Mouse (Mus musculus): Measurements from ENCODE around the gene Ndel1.
"Not testable (repeated sequence)": the region's sequence is repeated elsewhere in the genome, so short reads cannot be mapped to it uniquely, and the experiment has no call there.

The Ndel1 gene

DNA sequence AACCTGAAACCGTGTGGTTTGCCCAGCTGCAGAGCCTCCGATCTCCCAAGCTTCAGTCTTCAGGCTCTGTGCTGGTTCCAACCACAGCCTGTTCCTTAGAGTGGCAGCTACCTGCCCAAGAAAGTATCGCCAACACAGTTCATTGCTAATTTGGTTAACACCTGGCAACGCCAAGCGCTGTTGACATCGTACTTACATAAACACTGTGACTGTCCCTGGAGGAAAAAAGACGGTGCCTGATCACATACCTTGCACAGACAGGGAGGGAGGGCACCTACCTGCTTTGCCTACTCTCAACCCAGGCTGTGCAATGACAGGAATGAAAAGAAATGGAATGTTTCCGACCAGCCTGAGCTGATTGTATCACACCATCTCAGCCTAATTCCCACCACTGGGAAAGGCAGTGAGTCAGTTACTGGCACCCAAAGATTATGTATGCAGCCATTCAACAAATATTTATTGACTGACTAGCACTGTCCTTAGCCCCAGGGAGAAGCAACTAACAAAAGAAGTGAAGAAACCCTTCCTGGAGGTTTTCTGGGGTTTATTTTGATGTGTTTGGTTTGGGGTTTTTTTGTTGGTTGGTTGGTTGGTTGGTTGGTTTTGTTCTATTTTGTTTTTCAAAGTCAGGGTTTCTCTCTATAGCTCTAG lies 11.6 kb downstream of the Ndel1 start:
- in situ Hi-C loops (cut with MboI; ENCODE audit: low pct_unique_long_range_greater_than_20kb in 1 of 2, low sequenced_read_pairs in 2 of 2, unreplicated experiment in 1 of 2), result no loop called here

DNA sequence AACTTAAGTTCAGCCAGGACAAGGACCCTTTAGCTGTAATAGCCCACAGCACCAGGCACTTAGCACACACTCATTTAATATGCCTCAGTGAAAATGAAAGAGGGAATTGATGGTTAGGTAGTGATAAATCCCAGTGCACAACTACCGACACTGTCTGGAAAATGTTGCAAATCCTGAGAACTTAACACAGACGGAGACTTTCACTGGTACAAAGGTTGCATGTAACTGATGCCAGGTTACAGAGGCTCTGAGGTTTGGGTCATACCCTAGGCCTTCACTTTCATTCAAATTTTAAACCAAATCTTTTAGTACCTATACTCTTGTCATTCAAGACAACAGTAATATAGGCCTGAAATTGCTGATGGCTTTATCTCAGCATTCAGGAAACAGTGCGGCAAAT lies 14.3 kb downstream of the Ndel1 start:
- in situ Hi-C loops (cut with MboI; ENCODE audit: low pct_unique_long_range_greater_than_20kb in 1 of 2, low sequenced_read_pairs in 2 of 2, unreplicated experiment in 1 of 2), result no loop called here

DNA sequence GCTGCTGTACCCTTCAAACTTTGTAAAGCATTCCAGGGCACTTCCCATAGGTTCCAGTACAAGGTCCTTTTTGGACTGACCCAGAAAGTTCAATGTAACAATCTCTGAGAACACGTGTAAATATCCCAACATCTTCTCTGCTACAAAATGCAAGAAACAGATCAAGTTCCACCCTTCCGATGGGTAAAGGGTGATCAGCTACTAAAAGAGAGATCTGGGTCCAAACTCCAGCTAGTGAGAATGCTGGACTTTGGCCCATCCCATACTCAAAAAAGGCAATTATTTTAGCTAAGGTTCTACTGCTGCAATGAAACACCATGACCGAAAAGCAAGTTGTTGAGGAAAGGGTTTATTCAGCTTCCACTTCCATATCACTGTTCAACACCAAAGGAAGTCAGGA lies 17.0 kb downstream of the Ndel1 start:
- in situ Hi-C loops (cut with MboI; ENCODE audit: low pct_unique_long_range_greater_than_20kb in 1 of 2, low sequenced_read_pairs in 2 of 2, unreplicated experiment in 1 of 2), result no loop called here

DNA sequence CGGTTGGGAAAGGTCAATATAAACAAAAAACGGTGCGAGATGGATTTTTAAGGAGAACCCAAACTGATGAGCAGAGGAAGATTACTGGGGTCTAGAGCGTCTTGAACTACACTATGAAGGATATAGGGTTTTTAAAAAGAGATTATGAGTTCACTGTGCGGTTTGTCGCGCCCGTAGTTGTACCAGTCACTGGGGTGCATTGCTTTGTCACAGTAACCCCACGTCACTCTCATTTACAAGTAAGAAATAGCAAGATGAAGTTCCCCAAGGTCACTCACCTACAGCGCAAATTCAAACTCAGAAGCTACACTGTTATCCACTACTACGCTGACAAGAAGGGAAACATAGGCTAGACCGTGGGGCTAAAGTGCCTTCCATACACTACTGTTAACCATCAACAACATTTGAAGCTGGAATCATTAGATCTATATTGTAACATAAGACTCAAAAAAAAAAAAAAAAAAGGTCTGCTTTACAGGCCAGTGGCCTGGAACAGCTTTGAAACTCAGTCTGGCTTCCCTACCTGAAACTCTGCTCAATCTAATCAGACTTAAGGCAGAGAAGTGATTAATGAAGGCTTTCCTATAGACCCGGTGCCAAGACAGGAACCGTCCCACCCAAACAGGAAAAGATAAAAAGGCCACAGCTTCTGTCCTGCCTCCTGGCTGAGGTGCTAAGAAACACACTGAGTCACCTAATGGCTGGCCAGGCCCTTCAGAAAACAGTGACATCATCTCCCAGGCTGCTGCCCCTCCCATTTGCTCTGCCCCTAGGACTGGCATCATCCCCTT lies 17.9 kb downstream of the Ndel1 start:
- in situ Hi-C loops (cut with MboI; ENCODE audit: low pct_unique_long_range_greater_than_20kb in 1 of 2, low sequenced_read_pairs in 2 of 2, unreplicated experiment in 1 of 2), result no loop called here

DNA sequence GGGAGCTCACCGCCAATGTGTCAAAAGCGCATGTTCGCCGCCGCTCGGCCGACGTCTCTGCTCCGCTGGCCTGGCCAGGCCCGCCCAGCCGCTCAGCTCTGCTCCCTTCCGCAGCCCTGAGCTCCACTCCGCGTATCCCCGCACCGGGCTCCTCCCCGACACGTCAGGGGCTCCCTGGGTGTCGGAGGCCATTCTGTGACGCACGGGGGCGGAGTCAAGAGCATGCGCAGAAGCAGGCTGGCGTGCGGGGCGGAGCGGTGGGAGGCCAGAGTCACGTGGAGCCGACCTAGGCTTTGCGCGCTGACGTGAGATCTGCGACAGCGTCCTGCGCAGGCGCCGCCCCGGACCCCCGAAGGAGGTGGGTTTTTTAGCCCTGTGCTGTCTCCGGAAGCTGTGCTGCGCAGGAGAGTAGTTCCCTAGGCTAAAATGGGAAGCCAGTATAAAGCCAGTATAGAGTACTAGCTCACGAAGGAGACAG lies 18.7 kb downstream of the Ndel1 start:
- in situ Hi-C loops (cut with MboI; ENCODE audit: low pct_unique_long_range_greater_than_20kb in 1 of 2, low sequenced_read_pairs in 2 of 2, unreplicated experiment in 1 of 2), result no loop called here

DNA sequence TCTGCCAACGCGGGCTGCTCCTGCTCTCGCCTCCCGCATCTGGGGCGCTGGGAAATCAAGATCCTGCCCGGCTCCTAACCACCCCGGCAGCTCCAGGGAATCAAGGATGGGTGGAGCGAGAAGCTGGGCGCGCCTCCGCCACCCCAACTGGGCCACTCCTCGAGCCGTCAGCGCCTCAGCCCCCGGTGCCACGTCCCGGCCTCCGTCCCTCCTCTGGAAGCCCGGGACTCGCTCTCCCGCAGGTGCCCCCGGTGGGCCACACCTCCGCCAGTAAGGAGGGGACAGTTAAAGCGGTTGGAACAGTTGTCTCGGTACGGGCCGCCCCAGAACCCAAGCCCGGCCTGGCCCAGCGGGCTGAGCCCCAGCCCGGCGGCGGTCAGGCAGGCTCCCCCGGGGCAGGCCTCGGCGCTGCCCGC lies 19.2 kb downstream of the Ndel1 start:
- in situ Hi-C loops (cut with MboI; ENCODE audit: low pct_unique_long_range_greater_than_20kb in 1 of 2, low sequenced_read_pairs in 2 of 2, unreplicated experiment in 1 of 2), result no loop called here

DNA sequence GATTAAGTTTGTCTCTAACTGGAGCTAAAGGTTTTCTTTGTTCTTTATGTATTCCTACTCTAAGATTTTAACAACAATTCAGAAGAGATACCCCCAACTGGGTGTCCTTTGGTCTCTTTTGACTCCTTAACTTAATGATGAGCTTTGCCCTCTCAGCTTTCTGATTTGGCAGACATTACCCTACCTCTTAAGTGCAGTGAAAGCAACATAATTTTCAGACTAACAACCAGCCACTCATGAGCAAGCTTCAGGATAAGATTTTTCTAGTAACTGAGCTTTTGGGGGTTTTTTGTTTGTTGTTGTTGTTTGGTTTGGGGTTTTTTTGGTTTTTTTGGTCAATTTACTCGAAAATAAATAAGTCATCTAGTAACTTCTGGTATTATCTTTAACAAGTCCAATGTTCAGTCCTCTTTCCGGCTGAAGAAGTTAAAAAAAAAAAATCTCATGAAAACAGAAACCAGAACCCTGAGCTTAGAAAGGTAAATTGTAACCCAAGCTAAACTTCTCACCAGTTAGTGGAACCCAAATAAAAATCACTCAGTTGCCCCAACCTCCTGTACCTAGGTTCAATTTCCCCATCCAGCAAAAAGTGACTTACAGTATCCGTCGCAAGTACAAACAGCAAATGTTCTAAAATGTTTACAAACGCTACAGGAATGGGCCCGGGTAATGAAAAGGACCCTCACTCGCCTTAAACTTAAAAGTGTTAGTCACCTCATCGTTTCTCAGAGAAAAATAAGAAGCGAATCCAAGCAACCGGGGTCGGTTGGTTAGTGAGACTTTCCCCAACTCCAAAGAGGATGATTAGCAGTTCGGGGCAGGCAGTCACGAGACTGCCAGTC lies 19.8 kb downstream of the Ndel1 start:
- in situ Hi-C loops (cut with MboI; ENCODE audit: low pct_unique_long_range_greater_than_20kb in 1 of 2, low sequenced_read_pairs in 2 of 2, unreplicated experiment in 1 of 2), result no loop called here

DNA sequence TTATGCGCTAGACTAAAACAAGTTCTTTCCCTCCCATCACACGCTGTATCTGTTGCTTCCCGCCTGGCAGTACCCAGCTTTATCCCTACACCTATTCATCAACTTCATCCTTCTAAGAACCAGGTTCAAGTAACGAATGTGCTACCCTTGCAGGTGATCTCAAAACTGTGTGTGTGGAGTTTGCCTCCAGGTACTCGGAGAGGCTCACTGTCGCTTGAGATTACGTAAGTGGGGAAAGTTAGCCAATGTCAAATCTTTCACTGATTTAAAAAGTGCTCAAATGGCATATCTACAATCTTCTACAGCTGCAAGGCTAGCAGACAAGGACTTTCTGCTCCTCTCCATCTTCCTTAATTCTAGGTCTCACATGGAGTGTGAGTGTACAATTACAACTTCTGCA lies 20.8 kb downstream of the Ndel1 start:
- in situ Hi-C loops (cut with MboI; ENCODE audit: low pct_unique_long_range_greater_than_20kb in 1 of 2, low sequenced_read_pairs in 2 of 2, unreplicated experiment in 1 of 2), result no loop called here

DNA sequence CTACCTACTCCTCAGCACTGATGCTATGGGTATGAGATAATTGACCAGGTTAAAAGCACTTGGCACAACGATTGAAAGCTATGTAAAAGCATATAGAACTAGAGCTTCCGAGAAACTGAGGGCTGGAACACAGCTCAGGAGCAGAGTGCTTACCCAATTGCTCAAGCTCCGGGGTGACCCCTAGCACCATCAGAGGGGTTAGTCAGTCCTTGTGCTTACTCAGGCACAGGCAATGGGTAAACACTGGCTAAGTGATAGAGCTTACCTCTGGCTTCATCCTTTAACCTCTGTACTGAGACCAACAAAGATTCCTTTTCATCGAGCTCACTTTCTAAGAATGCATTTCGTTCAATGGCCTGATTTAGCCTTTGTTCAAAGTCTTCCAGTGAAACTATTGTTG lies 32.1 kb downstream of the Ndel1 start:
- in situ Hi-C loops (cut with MboI; ENCODE audit: low pct_unique_long_range_greater_than_20kb in 1 of 2, low sequenced_read_pairs in 2 of 2, unreplicated experiment in 1 of 2), result no loop called here

DNA sequence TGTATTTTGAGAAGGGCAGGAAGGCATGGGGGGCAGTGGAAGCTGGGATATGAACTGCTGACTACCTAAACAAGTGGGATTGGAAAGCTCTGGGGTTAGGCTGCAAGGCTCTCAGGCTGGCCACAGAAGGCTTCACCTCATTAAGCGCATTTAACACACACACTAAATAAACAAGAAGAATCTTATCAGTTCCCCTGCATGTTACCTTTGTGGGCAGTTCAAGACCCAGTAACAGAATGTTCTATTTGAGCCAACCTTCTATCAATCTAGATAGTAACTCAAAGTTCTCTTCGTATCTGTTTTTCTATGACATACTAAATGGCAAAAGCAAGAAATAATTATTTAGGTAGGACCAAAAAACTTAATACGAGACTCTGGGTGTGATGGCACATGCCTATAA lies 36.6 kb downstream of the Ndel1 start:
- in situ Hi-C loops (cut with MboI; ENCODE audit: low pct_unique_long_range_greater_than_20kb in 1 of 2, low sequenced_read_pairs in 2 of 2, unreplicated experiment in 1 of 2), result no loop called here

DNA sequence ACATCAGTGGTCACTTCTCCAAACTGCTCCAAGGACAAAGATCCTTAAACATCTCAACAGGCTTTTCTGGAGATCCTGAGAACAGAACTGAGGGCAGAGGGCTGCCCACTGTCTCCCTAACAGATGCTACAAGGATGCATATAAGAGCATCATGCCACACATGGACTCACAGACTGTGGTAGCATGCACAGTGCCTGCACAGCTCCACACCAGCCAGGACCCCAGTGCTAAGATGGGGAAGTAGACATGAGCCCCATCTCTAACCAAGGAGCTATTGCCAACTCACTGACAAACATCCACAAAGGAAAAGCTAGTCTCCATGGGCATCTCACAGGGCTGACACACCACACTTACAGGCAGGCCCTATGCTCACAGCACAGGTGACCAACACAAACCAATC lies 38.1 kb downstream of the Ndel1 start:
- in situ Hi-C loops (cut with MboI; ENCODE audit: low pct_unique_long_range_greater_than_20kb in 1 of 2, low sequenced_read_pairs in 2 of 2, unreplicated experiment in 1 of 2), result no loop called here

DNA sequence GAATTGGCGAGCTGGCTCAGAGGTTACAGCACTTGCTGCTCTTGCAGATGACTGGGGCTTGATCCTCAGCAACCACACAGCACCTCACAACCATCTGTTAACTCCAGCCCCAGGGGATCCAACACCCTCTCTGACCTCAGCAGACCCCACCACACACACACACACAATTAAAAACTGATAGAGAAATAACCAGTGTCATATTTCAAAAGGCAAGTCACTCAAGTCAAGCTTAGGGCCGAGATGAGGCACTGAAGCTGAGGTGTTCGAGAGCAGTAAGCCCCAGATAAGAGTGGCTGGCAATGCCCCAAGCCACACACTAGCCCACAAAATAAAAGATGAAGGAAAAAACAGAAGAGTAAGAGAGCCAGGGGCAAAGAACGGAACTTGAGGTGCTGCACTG lies 38.9 kb downstream of the Ndel1 start:
- in situ Hi-C loops (cut with MboI; ENCODE audit: low pct_unique_long_range_greater_than_20kb in 1 of 2, low sequenced_read_pairs in 2 of 2, unreplicated experiment in 1 of 2), result no loop called here

DNA sequence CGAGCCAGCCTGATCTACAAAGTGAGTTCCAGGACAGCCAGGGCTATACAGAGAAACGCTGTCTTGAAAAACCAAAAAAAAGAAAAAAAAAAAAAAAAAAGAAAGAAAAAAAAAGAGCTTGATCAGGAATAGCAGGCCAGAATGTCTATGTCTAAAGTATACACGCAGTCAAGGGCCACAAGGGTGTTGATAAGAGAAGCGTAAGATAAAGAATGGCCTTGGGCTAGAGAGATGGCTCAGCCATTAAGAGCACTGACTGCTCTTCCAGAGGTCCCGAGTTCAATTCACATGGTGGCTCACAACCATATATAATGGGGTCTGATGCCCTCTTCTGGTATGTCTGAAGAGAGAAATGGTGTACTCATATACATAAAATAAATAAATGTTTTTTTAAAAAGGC lies 40.1 kb downstream of the Ndel1 start:
- in situ Hi-C loops (cut with MboI; ENCODE audit: low pct_unique_long_range_greater_than_20kb in 1 of 2, low sequenced_read_pairs in 2 of 2, unreplicated experiment in 1 of 2), result not testable (repeated sequence)

DNA sequence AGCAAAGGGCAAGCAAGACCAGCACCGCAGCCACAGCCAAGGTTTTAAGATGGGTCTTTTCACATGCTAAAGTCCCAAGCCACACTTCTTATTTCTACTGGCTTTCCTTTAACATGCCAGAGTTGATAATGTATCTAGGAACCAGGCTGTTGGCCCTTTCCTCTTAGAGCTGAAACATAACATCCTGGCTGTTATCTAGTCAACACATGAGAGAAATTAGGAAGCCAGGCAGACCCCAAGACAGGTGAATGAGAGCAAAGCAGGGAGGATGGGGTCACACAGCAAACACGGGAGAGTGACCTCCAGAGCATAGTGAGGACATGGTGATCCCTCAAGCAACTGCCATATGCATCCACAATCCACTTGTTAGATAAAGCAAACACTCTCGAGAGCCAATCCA lies 44.9 kb downstream of the Ndel1 start:
- in situ Hi-C loops (cut with MboI; ENCODE audit: low pct_unique_long_range_greater_than_20kb in 1 of 2, low sequenced_read_pairs in 2 of 2, unreplicated experiment in 1 of 2), result no loop called here

DNA sequence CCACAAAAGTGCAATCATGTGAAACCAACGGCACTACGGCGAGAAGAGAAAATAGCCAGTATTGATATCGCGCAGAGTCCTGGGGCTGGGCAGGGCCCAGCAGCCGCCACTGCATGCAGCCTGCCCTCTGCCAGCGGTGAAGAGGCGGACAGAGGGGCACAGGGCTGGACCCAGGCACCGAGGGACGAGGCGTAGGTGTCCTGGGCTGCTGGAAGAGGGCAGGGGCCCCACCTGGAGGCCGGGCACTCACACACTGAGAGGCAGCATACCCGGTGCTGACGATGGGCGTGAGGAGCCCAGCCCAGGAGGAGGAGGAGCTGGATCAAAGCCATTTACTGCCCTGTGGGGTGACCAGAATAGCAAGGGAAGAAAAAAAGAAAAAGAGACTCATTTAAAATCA lies 49.3 kb downstream of the Ndel1 start:
- in situ Hi-C loops (cut with MboI; ENCODE audit: low pct_unique_long_range_greater_than_20kb in 1 of 2, low sequenced_read_pairs in 2 of 2, unreplicated experiment in 1 of 2), result no loop called here

DNA sequence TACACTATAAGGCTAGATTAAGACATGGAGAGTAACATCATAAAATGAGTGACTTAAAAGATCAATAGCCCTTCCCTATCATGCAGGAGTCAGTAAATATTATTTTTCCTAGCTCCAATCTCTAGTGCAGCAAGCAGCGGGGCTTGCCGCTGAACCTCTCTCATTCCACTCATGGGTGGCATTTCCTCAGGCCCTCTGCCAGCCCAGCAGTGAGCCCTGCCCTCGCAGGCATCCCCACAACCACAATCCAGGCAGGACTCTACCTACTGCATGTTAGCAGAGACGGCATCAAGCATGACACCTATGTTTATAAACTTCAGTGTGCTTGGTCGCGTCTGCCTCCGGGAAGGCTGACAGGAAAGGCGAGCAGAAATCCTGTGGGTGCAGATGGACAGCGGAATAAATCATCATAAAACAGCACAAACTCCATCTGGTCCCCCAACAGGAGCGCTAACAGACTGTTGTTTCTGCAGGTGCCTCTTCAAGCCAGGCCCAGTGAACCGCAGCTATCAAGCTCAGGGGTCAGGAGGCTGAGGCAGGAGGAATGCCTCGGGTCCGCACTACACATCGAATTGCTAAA lies 52.3 kb downstream of the Ndel1 start:
- in situ Hi-C loops (cut with MboI; ENCODE audit: low pct_unique_long_range_greater_than_20kb in 1 of 2, low sequenced_read_pairs in 2 of 2, unreplicated experiment in 1 of 2), result no loop called here

DNA sequence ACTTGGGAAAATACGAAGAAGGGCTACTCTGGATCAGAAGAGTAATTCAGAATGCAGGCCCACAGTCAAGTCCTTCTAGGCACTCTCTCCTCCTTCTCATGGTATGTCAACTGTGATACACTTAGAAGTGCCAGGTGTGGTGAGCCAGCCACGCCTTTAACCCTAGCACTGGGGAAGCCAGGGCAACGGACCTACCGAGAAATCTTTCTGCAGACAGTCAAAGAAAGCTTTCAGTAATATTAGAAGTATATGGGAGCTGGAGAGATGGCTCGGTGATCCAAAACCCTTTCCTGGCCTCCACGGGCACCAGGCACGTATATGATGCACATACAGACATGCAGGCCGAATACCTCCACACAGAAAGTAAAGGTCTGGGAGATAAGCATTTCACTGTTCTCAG lies 53.2 kb downstream of the Ndel1 start:
- in situ Hi-C loops (cut with MboI; ENCODE audit: low pct_unique_long_range_greater_than_20kb in 1 of 2, low sequenced_read_pairs in 2 of 2, unreplicated experiment in 1 of 2), result no loop called here

DNA sequence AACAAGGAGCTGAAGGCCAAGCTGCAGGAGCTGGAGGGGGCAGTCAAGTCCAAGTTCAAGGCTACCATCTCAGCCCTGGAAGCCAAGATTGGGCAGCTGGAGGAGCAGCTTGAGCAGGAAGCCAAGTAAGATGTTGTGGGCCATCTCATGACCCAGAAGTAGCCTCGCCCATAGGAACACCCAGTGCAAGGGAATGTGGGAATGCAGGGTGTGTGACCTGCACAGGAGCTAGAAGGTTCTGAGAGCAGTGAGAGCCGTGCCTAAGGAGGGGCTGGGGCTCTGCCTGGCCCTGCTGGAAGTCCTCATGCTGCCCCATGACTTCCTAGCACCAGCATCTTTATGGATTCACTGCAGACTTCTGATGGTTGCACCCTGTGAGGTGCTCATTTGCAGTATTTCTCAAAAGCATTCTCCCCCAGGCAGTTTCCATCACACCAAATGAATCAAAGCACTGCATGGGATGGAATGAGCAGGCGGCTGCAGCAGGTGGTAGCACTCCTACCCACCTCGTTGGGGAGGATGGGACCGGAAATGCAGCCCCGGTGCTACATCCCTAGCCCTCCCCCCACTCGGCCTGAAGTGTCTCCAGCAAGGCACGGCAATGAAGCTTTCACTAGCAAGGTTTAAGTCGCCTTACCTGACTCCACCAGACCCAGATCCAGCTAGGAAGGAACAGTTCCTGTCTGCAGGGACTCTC lies 59.6 kb downstream of the Ndel1 start:
- in situ Hi-C loops (cut with MboI; ENCODE audit: low pct_unique_long_range_greater_than_20kb in 1 of 2, low sequenced_read_pairs in 2 of 2, unreplicated experiment in 1 of 2), result no loop called here

Data from mouse embryonic stem cell (cell line).